ENCODE assay signal across 8 mouse cellular contexts in genomic region chr19:53329221-53329991, GRCm38 (mm10). TPM values are rescaled to one million over a fixed set of nuclear protein-coding genes. Genes with fewer than 3 reads are reported as not detected.
DNase-seq lines count a peak whose midpoint lies in the region; ATAC-seq and TF ChIP-seq lines count a peak whose summit lies in the region.

No protein-coding gene starts in this region.

- H3K9me3 ChIP-seq in ES-Bruce4 (replicated peaks; ENCODE audit: control insufficient read depth, insufficient read depth, low read length, poor library complexity, severe bottlenecking) = no peaks in the 10 kb centered on the region
- no peaks in the 10 kb centered on the region for H3K9me3 ChIP-seq in forebrain, embryonic 14.5 days (replicated peaks; ENCODE audit: control insufficient read depth, low read length)
- H3K9me3 ChIP-seq in neural tube, embryonic 14.5 days (ENCODE audit: control insufficient read depth, low read length) = no peaks in the 10 kb centered on the region

- no peaks in the 10 kb centered on the region for H3K27me3 ChIP-seq in ES-Bruce4 (ENCODE audit: control insufficient read depth, insufficient read depth, low read length, poor library complexity, severe bottlenecking)
- H3K27me3 ChIP-seq in forebrain, embryonic 14.5 days (replicated peaks; ENCODE audit: control insufficient read depth, insufficient read depth, low read length) = no peaks in the 10 kb centered on the region
- no peaks in the 10 kb centered on the region for H3K27me3 ChIP-seq in neural tube, embryonic 14.5 days (ENCODE audit: control insufficient read depth, insufficient read depth, low read length)
- no peaks in the 10 kb centered on the region for H3K27me3 ChIP-seq in testis, adult 2 months (ENCODE audit: control insufficient read depth, insufficient read depth, low read length)

- H3K4me2 ChIP-seq in forebrain, embryonic 14.5 days (ENCODE audit: low read length) = peak overlapping the region; percentile 98
- H3K4me2 ChIP-seq in neural tube, embryonic 14.5 days (ENCODE audit: low read depth, low read length) = peak overlapping the region; percentile 90

- no peak for TF ChIP-seq EP300 in ES-Bruce4 (IDR thresholded peaks at IDR 0.05; ENCODE audit: insufficient read depth, low read depth, low read length)

- ATAC-seq in cerebellum, adult (ENCODE audit: insufficient number of reproducible peaks, low FRiP score, low TSS enrichment) = peak; percentile 72
- ATAC-seq in forebrain, embryonic 14.5 days = peak; percentile 85
- ATAC-seq in neural tube, embryonic 14.5 days (ENCODE audit: low read depth) = peak; percentile 80

- no peak for TF ChIP-seq POLR2A in ES-Bruce4 (IDR thresholded peaks at IDR 0.05; ENCODE audit: insufficient read depth, low read length)
- TF ChIP-seq POLR2A in testis, adult 2 months (IDR thresholded peaks at IDR 0.05; ENCODE audit: control insufficient read depth, low read depth, low read length) = no peak

- intact Hi-C loops in heart, postnatal 14 days (cut with DNase I) = loop anchor here (2.0 to 5.0 kb wide), 4 partner anchors 17 to 187 kb away; partner anchors contain the start of gene Add3

- H3K27ac ChIP-seq in ES-Bruce4 (ENCODE audit: insufficient read depth, low read length) = no peak overlapping the region
- peak overlapping the region; percentile 55; the same call in 1 of the 2 replicates for H3K27ac ChIP-seq in forebrain, embryonic 14.5 days (ENCODE audit: low read depth, low read length)
- peak overlapping the region; percentile 60 for H3K27ac ChIP-seq in neural tube, embryonic 14.5 days (ENCODE audit: low read depth, low read length)
- H3K27ac ChIP-seq in testis, adult 2 months (ENCODE audit: control insufficient read depth, insufficient read depth, low read depth, low read length) = peak overlapping the region; percentile 65

- peaks cover 2% of the 10 kb centered on the region for H3K4me1 ChIP-seq in ES-Bruce4 (ENCODE audit: control insufficient read depth, insufficient read depth, low read length)
- H3K4me1 ChIP-seq in forebrain, embryonic 14.5 days (ENCODE audit: control insufficient read depth, insufficient read depth, low read length) = peaks cover 25% of the 10 kb centered on the region
- peaks cover 17% of the 10 kb centered on the region for H3K4me1 ChIP-seq in neural tube, embryonic 14.5 days (ENCODE audit: control insufficient read depth, insufficient read depth, low read length)
- peaks cover 9% of the 10 kb centered on the region for H3K4me1 ChIP-seq in testis, adult 2 months (ENCODE audit: control insufficient read depth, insufficient read depth, low read length)

- peak; percentile 45 for TF ChIP-seq CTCF in ES-Bruce4 (IDR thresholded peaks at IDR 0.05; ENCODE audit: low read depth, low read length)
- TF ChIP-seq CTCF in testis, adult 2 months (IDR thresholded peaks at IDR 0.05; ENCODE audit: control insufficient read depth, insufficient read depth, insufficient replicate concordance, low read depth, low read length) = peak; percentile 52; the same call in 1 of the 2 replicates

- H3K9ac ChIP-seq in ES-Bruce4 (ENCODE audit: low read depth, poor library complexity, severe bottlenecking) = peak overlapping the region; percentile 51
- H3K9ac ChIP-seq in forebrain, embryonic 14.5 days (ENCODE audit: low read length) = peak overlapping the region; percentile 67
- H3K9ac ChIP-seq in neural tube, embryonic 14.5 days (replicated peaks; ENCODE audit: low read depth, low read length) = peak overlapping the region; percentile 68

- H3K36me3 ChIP-seq in ES-Bruce4 (ENCODE audit: control insufficient read depth, insufficient read depth, low read length, poor library complexity, severe bottlenecking) = peaks cover 7% of the 10 kb centered on the region
- H3K36me3 ChIP-seq in forebrain, embryonic 14.5 days (ENCODE audit: control insufficient read depth, insufficient read depth, low read length) = peaks cover 18% of the 10 kb centered on the region
- H3K36me3 ChIP-seq in neural tube, embryonic 14.5 days (ENCODE audit: control insufficient read depth, insufficient read depth, low read length) = peaks cover 3% of the 10 kb centered on the region; the same call in 1 of the 2 replicates
- H3K36me3 ChIP-seq in testis, adult 2 months (ENCODE audit: control insufficient read depth, insufficient read depth, low read length) = no peaks in the 10 kb centered on the region

- H3K4me3 ChIP-seq in ES-Bruce4 (ENCODE audit: low read depth, low read length) = peak overlapping the region; percentile 93
- peak overlapping the region; percentile 79 for H3K4me3 ChIP-seq in forebrain, embryonic 14.5 days (ENCODE audit: low read depth, low read length)
- peak overlapping the region; percentile 80 for H3K4me3 ChIP-seq in neural tube, embryonic 14.5 days (ENCODE audit: low read depth, low read length)
- peak overlapping the region; percentile 80 for H3K4me3 ChIP-seq in testis, adult 2 months (ENCODE audit: control insufficient read depth, low read depth, low read length)

- DNase-seq in forebrain, embryonic 14.5 days (ENCODE audit: low spot score) = peak; percentile 96
- DNase-seq in heart, postnatal 14 days = peak; percentile 92 to 95
- DNase-seq in layer of hippocampus, adult 18-20 months (ENCODE audit: low spot score in 2 of 2) = peak; percentile 79 to 93
- DNase-seq in lung, adult 18-20 months = peak; percentile 92 to 93

- under 1% methylated on average over 102 of the region's 106 CpGs for WGBS in forebrain, embryonic 14.5 days
- WGBS in neural tube, embryonic 14.5 days = under 1% methylated on average over 95 of the region's 106 CpGs

RNA-seq across cellular contexts. Expression of gene Mxi1, which starts 19.1 kb away (rescaled TPM):
- polyA plus RNA-seq in ES-Bruce4 (2011; ENCODE audit: insufficient read depth, insufficient read length, low read depth, missing spikeins) = 34.7 and 36.5 TPM in 2 replicates
- polyA plus RNA-seq in forebrain, embryonic 14.5 days (2014; fragmentation: Nextera tagmentation; extraction: Ambion mirVana) = 27.6 and 41.0 TPM in 2 replicates
- 10 to 100 TPM; 37.0 to 40.7 TPM for total RNA-seq in heart, postnatal 14 days (2021)
- total RNA-seq in layer of hippocampus, adult 18-20 months (2021) = 10 to 100 TPM; 66.9 to 77.8 TPM
- polyA plus RNA-seq in neural tube, embryonic 14.5 days (2014; fragmentation: Nextera tagmentation; extraction: Ambion mirVana) = 41.8 and 57.5 TPM in 2 replicates
- polyA plus RNA-seq in testis, adult 2 months (2012; rRNA removed) = 54.8 and 55.6 TPM in 2 replicates

RNA-seq across cellular contexts. Expression of gene Gm10197, which starts 42.2 kb away (rescaled TPM):
- not detected in 2 replicates for polyA plus RNA-seq in ES-Bruce4 (2011; ENCODE audit: insufficient read depth, insufficient read length, low read depth, missing spikeins)
- 7.2 TPM in 1 of 2 replicates, not detected in the other for polyA plus RNA-seq in forebrain, embryonic 14.5 days (2014; fragmentation: Nextera tagmentation; extraction: Ambion mirVana)
- not detected for total RNA-seq in heart, postnatal 14 days (2021)
- total RNA-seq in layer of hippocampus, adult 18-20 months (2021) = not detected
- 8.7 TPM in 1 of 2 replicates, not detected in the other for polyA plus RNA-seq in neural tube, embryonic 14.5 days (2014; fragmentation: Nextera tagmentation; extraction: Ambion mirVana)
- polyA plus RNA-seq in testis, adult 2 months (2012; rRNA removed) = not detected in 2 replicates
